Mouse (Mus musculus): ENCODE results near the gene Abca1.

- TF ChIP-seq POLR2A (IDR thresholded peaks at IDR 0.05; ENCODE audit: insufficient read depth, low read length) (no peak), CTCF (IDR thresholded peaks at IDR 0.05; ENCODE audit: low read depth, low read length) (no peak), EP300 (IDR thresholded peaks at IDR 0.05; ENCODE audit: insufficient read depth, low read depth, low read length) (no peak)
Observed at GRCm38 (mm10) chr4:53177696-53178095, 18.0 kb upstream of the Abca1 start.
